Mouse (Mus musculus) CH12.LX (cell line): ENCODE measurements around the gene Skint7.

ENCODE experiments used
- CTCF ChIP-seq, 2 experiments: IDR thresholded peaks in 1 of 2; conservative IDR thresholded peaks in 1 of 2; 2 replicates each; pipeline ENCODE4 v1.5.1; 2011 to 2012; ENCODE audit warnings: low read depth in 2 of 2, low read length in 2 of 2, improper control_type of control experiment in 1 of 2, inconsistent platforms in 1 of 2, mild to moderate bottlenecking in 1 of 2, moderate library complexity in 1 of 2
- EP300 ChIP-seq: IDR thresholded peaks from 2 replicates; pipeline ENCODE4 v1.6.1; 2011; ENCODE audit warnings: low read length, improper control_type of control experiment
- GABPA ChIP-seq: IDR thresholded peaks from 2 replicates; pipeline ENCODE4 v1.6.1; 2012; ENCODE audit warnings: low read depth, low read length, improper control_type of control experiment, inconsistent platforms; ENCODE audit not compliant: insufficient replicate concordance
- POLR2A ChIP-seq: IDR thresholded peaks from 2 replicates; pipeline ENCODE4 v1.6.1; 2011; ENCODE audit warnings: low read depth, mild to moderate bottlenecking, improper control_type of control experiment, low read length
- TBP ChIP-seq: conservative IDR thresholded peaks from 2 replicates; pipeline ENCODE4 v1.6.1; 2011; ENCODE audit warnings: low read depth, low read length, improper control_type of control experiment
- TCF12 ChIP-seq: IDR thresholded peaks from 2 replicates; pipeline ENCODE4 v1.6.1; 2014; ENCODE audit warnings: low read depth, mild to moderate bottlenecking, inconsistent platforms, low read length, improper control_type of control experiment

GRCm38 (mm10) chr4:111961309-111961708 is 11.4 kb upstream of the Skint7 start:
- TF ChIP-seq CTCF (conservative IDR thresholded peaks at IDR 0.05 in 1 of 2, IDR thresholded peaks at IDR 0.05 in 1 of 2; ENCODE audit: low read depth in 2 of 2, low read length in 2 of 2) (peak in 1 of 2 experiments; percentile 48; a peak in 3 of 4 replicates), EP300 (no peak), TBP (no peak), TCF12 (no peak), POLR2A (no peak), GABPA (no peak)
